Mouse (Mus musculus): Measurements from ENCODE around the gene Kremen1.

- TF ChIP-seq RAD21 (IDR thresholded peaks at IDR 0.05; ENCODE audit: low read depth, low read length) (no peak), CTCF (conservative IDR thresholded peaks at IDR 0.05 in 1 of 2, IDR thresholded peaks at IDR 0.05 in 1 of 2; ENCODE audit: low read depth in 2 of 2, low read length in 2 of 2) (no peak), GABPA (IDR thresholded peaks at IDR 0.05; ENCODE audit: insufficient replicate concordance, low read depth, low read length) (no peak), ZMIZ1 (IDR thresholded peaks at IDR 0.05; ENCODE audit: low read depth, low read length) (no peak), MEF2A (IDR thresholded peaks at IDR 0.05; ENCODE audit: borderline replicate concordance, low read depth, low read length) (no peak), POLR2A (IDR thresholded peaks at IDR 0.05; ENCODE audit: low read depth, low read length) (no peak), TCF12 (IDR thresholded peaks at IDR 0.05; ENCODE audit: low read depth, low read length) (no peak), IRF4 (IDR thresholded peaks at IDR 0.05; ENCODE audit: low read depth, low read length) (no peak), UBTF (IDR thresholded peaks at IDR 0.05; ENCODE audit: low read depth, low read length) (no peak), MYC (IDR thresholded peaks at IDR 0.05; ENCODE audit: low read depth, low read length) (no peak), POLR2AphosphoS2 (IDR thresholded peaks at IDR 0.05; ENCODE audit: low read depth, low read length) (no peak)
Observed at GRCm38 (mm10) chr11:5163421-5163820, 97.9 kb downstream of the Kremen1 start.

All from CH12.LX (cell line).